Mouse (Mus musculus) frontal cortex, postnatal 36 days (tissue): ENCODE data around the gene Prkar1b.

Experiments
- DNase-seq, 2 experiments: peaks; one replicate each; pipeline ENCODE4 v3.0.0; 2022; ENCODE audit warnings: low spot score in 2 of 2

Prkar1b gene

GRCm38 (mm10) chr5:138999716-139000115 lies 150.1 kb downstream of the Prkar1b start:
- no peak for DNase-seq

GRCm38 (mm10) chr5:138997936-138998580 lies 151.7 kb downstream of the Prkar1b start:
- peak in 1 of 2 experiments; percentile 22 for DNase-seq

GRCm38 (mm10) chr5:138997171-138997788 lies 152.5 kb downstream of the Prkar1b start, which contains the start of gene Pdgfa:
TSS of gene Pdgfa (minus strand) at chr5:138997370.
- DNase-seq: peak; percentile 36 to 51

GRCm38 (mm10) chr5:138996322-138997073 lies 153.3 kb downstream of the Prkar1b start:
- peak; percentile 35 to 51 for DNase-seq

- DNase-seq: peak; percentile 64 to 65
These were observed 154.0 kb downstream of the Prkar1b start for GRCm38 (mm10) chr5:138995721-138996311.

GRCm38 (mm10) chr5:138994786-138995720 lies 154.7 kb downstream of the Prkar1b start:
- DNase-seq: peak; percentile 68 to 78

- DNase-seq: peak in 1 of 2 experiments; percentile 17
These were observed 155.6 kb downstream of the Prkar1b start for GRCm38 (mm10) chr5:138994108-138994785.

- DNase-seq: no peak
These were observed 156.3 kb downstream of the Prkar1b start for GRCm38 (mm10) chr5:138993371-138994107.

GRCm38 (mm10) chr5:138992611-138993370 lies 157.0 kb downstream of the Prkar1b start:
- no peak for DNase-seq

- no peak for DNase-seq
These were observed 158.1 kb downstream of the Prkar1b start for GRCm38 (mm10) chr5:138991734-138992133.

GRCm38 (mm10) chr5:138990659-138991380 lies 159.0 kb downstream of the Prkar1b start:
- no peak for DNase-seq

- DNase-seq: no peak
These were observed 160.2 kb downstream of the Prkar1b start for GRCm38 (mm10) chr5:138989567-138989966.

- no peak for DNase-seq
These were observed 161.0 kb downstream of the Prkar1b start for GRCm38 (mm10) chr5:138988764-138989163.

- no peak for DNase-seq
These were observed 161.8 kb downstream of the Prkar1b start for GRCm38 (mm10) chr5:138987994-138988393.

- DNase-seq: no peak
These were observed 167.9 kb downstream of the Prkar1b start for GRCm38 (mm10) chr5:138981921-138982320.

- no peak for DNase-seq
These were observed 169.2 kb downstream of the Prkar1b start for GRCm38 (mm10) chr5:138980608-138981007.

GRCm38 (mm10) chr5:138979840-138980239 lies 170.0 kb downstream of the Prkar1b start:
- DNase-seq: peak; percentile 37 to 52

- no peak for DNase-seq
These were observed 172.0 kb downstream of the Prkar1b start for GRCm38 (mm10) chr5:138977759-138978158.
